Mouse (Mus musculus): ENCODE results near the gene Phf14. TPM values are rescaled to one million over a fixed set of nuclear protein-coding genes. Genes with fewer than 3 reads are reported as not detected.

Phf14 gene
- total and polyA plus RNA-seq, 3 experiments, result 22.9 to 99.4 (median 81.4) TPM

DNA sequence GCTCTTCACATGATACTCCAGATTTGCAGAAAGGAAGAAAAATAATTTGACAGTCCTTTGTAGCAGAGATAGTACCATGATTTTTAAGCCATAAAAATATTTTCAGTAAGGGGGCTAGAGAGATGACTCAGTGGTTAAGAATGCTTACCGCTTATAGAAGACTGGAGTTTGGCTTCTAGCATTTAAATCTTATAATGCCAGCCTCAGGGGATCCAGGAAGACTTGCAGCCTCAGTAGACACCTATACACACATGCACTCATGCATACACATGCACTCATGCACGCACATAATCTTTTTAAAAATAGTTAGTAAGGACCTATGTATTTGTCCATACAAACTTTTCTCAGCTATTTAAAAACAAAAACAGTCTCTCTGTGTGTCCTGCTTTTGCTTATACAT lies 174.5 kb downstream of the Phf14 start:
- Histone ChIP-seq H3K4me3 (ENCODE audit: low read depth, low read length) (no peak overlapping the region), H3K36me3 (replicated peaks) (peaks cover 20% of the 10 kb centered on the region), H3K9me3 (replicated peaks) (no peaks in the 10 kb centered on the region), H3K4me1 (ENCODE audit: insufficient read depth, low read depth, low read length) (peaks cover 3% of the 10 kb centered on the region; the same call in 1 of the 2 replicates), H3K27me3 (ENCODE audit: insufficient read depth, low read length) (no peaks in the 10 kb centered on the region)
- ATAC-seq (ENCODE audit: extremely low read depth, insufficient number of reproducible peaks, low FRiP score, poor library complexity, severe bottlenecking), result no peak
- DNase-seq (ENCODE audit: low spot score), result no peak
- TF ChIP-seq GATA1 (IDR thresholded peaks at IDR 0.05; ENCODE audit: borderline replicate concordance, low read length), result no peak
- no peak for TF ChIP-seq TAL1 (conservative IDR thresholded peaks at IDR 0.05; ENCODE audit: low read depth, low read length)
- TF ChIP-seq CTCF (IDR thresholded peaks at IDR 0.05; ENCODE audit: low read depth, low read length), result no peak
- TF ChIP-seq POLR2AphosphoS5 (IDR thresholded peaks at IDR 0.05; ENCODE audit: insufficient replicate concordance, low read depth, low read length), result no peak
- TF ChIP-seq GATA2 (IDR thresholded peaks at IDR 0.05; ENCODE audit: borderline replicate concordance, low read depth, low read length), result no peak

- no peak for ATAC-seq (ENCODE audit: extremely low read depth, insufficient number of reproducible peaks, low FRiP score, poor library complexity, severe bottlenecking)
These were observed 175.1 kb downstream of the Phf14 start for GRCm38 (mm10) chr6:12082531-12083216.

GRCm38 (mm10) chr6:12084721-12085120 lies 177.1 kb downstream of the Phf14 start:
- Histone ChIP-seq H3K9me3 (replicated peaks) (no peaks in the 10 kb centered on the region), H3K4me1 (ENCODE audit: insufficient read depth, low read depth, low read length) (no peaks in the 10 kb centered on the region)
- no peak for DNase-seq (ENCODE audit: low spot score)

More at GRCm38 (mm10) chr6:12082531-12083216, 175.1 kb downstream of the Phf14 start:
- DNase-seq (ENCODE audit: low spot score), result no peak
- Histone ChIP-seq H3K4me3 (ENCODE audit: low read depth, low read length) (no peak overlapping the region), H3K4me1 (ENCODE audit: insufficient read depth, low read depth, low read length) (peaks cover 3% of the 10 kb centered on the region; the same call in 1 of the 2 replicates), H3K9me3 (replicated peaks) (no peaks in the 10 kb centered on the region), H3K36me3 (replicated peaks) (peaks cover 17% of the 10 kb centered on the region), H3K27me3 (ENCODE audit: insufficient read depth, low read length) (no peaks in the 10 kb centered on the region)
- TF ChIP-seq POLR2AphosphoS5 (IDR thresholded peaks at IDR 0.05; ENCODE audit: insufficient replicate concordance, low read depth, low read length), result no peak
- no peak for TF ChIP-seq GATA1 (IDR thresholded peaks at IDR 0.05; ENCODE audit: borderline replicate concordance, low read length)
- no peak for TF ChIP-seq CTCF (IDR thresholded peaks at IDR 0.05; ENCODE audit: low read depth, low read length)
- no peak for TF ChIP-seq TAL1 (conservative IDR thresholded peaks at IDR 0.05; ENCODE audit: low read depth, low read length)
- TF ChIP-seq GATA2 (IDR thresholded peaks at IDR 0.05; ENCODE audit: borderline replicate concordance, low read depth, low read length), result no peak

DNA sequence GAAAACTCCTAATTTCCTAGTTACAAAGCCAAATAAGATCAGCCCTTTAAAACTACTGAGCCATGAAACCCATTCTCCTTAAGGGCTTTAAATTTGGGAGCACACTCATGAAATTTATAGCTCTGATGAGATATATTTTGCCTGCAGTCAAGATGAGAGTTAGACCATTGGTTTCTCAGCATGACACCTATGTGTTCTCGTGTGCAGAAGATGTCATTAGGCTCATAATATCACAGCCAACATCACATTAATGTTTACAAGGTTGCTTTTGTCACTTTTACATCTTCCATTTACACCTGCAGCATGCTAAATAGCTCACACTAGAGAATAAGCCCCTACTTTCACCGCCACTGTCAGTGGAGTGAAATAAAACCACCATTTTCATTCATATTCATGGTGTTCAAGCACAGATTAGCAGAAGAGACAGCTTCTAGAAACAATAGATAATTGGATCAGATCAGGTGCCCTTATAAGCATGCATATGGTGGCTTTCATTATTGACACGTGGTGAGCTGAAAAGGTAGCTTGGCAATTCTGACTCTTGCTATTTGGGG lies 181.9 kb downstream of the Phf14 start:
- ATAC-seq (ENCODE audit: extremely low read depth, insufficient number of reproducible peaks, low FRiP score, poor library complexity, severe bottlenecking) (no peak), DNase-seq (ENCODE audit: low spot score) (no peak)
- Histone ChIP-seq H3K27me3 (ENCODE audit: insufficient read depth, low read length) (no peaks in the 10 kb centered on the region), H3K9me3 (replicated peaks) (0 out of 2 replicates have a peak, but pooled peaks cover 3% of the 10 kb centered on the region), H3K36me3 (replicated peaks) (no peaks in the 10 kb centered on the region), H3K4me1 (ENCODE audit: insufficient read depth, low read depth, low read length) (no peaks in the 10 kb centered on the region), H3K4me3 (ENCODE audit: low read depth, low read length) (no peak overlapping the region)
- no peak for TF ChIP-seq TAL1 (conservative IDR thresholded peaks at IDR 0.05; ENCODE audit: low read depth, low read length)
- TF ChIP-seq GATA1 (IDR thresholded peaks at IDR 0.05; ENCODE audit: borderline replicate concordance, low read length), result no peak
- no peak for TF ChIP-seq CTCF (IDR thresholded peaks at IDR 0.05; ENCODE audit: low read depth, low read length)
- TF ChIP-seq POLR2AphosphoS5 (IDR thresholded peaks at IDR 0.05; ENCODE audit: insufficient replicate concordance, low read depth, low read length), result no peak
- TF ChIP-seq GATA2 (IDR thresholded peaks at IDR 0.05; ENCODE audit: borderline replicate concordance, low read depth, low read length), result no peak

More at GRCm38 (mm10) chr6:12084721-12085120, 177.1 kb downstream of the Phf14 start:
- no peak for ATAC-seq (ENCODE audit: extremely low read depth, insufficient number of reproducible peaks, low FRiP score, poor library complexity, severe bottlenecking)
- Histone ChIP-seq H3K36me3 (replicated peaks) (peaks cover 15% of the 10 kb centered on the region), H3K4me3 (ENCODE audit: low read depth, low read length) (no peak overlapping the region), H3K27me3 (ENCODE audit: insufficient read depth, low read length) (no peaks in the 10 kb centered on the region)
- TF ChIP-seq POLR2AphosphoS5 (IDR thresholded peaks at IDR 0.05; ENCODE audit: insufficient replicate concordance, low read depth, low read length) (no peak), GATA2 (IDR thresholded peaks at IDR 0.05; ENCODE audit: borderline replicate concordance, low read depth, low read length) (no peak), CTCF (IDR thresholded peaks at IDR 0.05; ENCODE audit: low read depth, low read length) (no peak), TAL1 (conservative IDR thresholded peaks at IDR 0.05; ENCODE audit: low read depth, low read length) (no peak), GATA1 (IDR thresholded peaks at IDR 0.05; ENCODE audit: borderline replicate concordance, low read length) (no peak)

DNA sequence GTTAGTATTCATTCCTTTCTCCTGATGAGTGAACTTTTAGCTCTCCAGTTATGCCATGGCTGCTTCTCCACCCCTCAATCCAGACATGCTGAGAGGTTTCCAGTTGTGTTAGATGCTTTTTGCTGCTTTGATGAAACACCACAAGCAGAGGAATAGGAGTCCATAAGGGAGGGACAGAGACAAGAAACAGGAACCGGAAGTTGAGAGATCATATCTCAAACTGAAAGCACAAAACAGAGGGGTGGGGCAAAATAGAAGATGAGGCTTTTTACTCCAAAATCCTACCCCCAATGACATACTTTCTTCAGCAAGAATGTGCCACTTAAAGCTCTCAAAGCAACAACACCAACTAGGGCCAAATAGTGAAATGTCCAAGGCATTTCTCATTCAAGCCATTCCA lies 188.1 kb downstream of the Phf14 start:
- H3K27me3 ChIP-seq (ENCODE audit: insufficient read depth, low read length), result peaks cover 2% of the 10 kb centered on the region; the same call in 1 of the 2 replicates
- no peak for DNase-seq (ENCODE audit: low spot score)
- H3K4me3 ChIP-seq (ENCODE audit: low read depth, low read length), result no peak overlapping the region
- H3K36me3 ChIP-seq (replicated peaks), result no peaks in the 10 kb centered on the region
- ATAC-seq (ENCODE audit: extremely low read depth, insufficient number of reproducible peaks, low FRiP score, poor library complexity, severe bottlenecking), result no peak
- 0 out of 2 replicates have a peak, but pooled peaks cover 3% of the 10 kb centered on the region for H3K9me3 ChIP-seq (replicated peaks)
- TF ChIP-seq GATA2 (IDR thresholded peaks at IDR 0.05; ENCODE audit: borderline replicate concordance, low read depth, low read length), result no peak
- H3K4me1 ChIP-seq (ENCODE audit: insufficient read depth, low read depth, low read length), result peaks cover 7% of the 10 kb centered on the region

GRCm38 (mm10) chr6:12097125-12097524 lies 189.5 kb downstream of the Phf14 start:
- ATAC-seq (ENCODE audit: extremely low read depth, insufficient number of reproducible peaks, low FRiP score, poor library complexity, severe bottlenecking) (no peak), DNase-seq (ENCODE audit: low spot score) (no peak)
- peaks cover 2% of the 10 kb centered on the region; the same call in 1 of the 2 replicates for H3K27me3 ChIP-seq (ENCODE audit: insufficient read depth, low read length)

More at GRCm38 (mm10) chr6:12097125-12097524, 189.5 kb downstream of the Phf14 start:
- TF ChIP-seq CTCF (IDR thresholded peaks at IDR 0.05; ENCODE audit: low read depth, low read length) (no peak), GATA1 (IDR thresholded peaks at IDR 0.05; ENCODE audit: borderline replicate concordance, low read length) (no peak), TAL1 (conservative IDR thresholded peaks at IDR 0.05; ENCODE audit: low read depth, low read length) (no peak), POLR2AphosphoS5 (IDR thresholded peaks at IDR 0.05; ENCODE audit: insufficient replicate concordance, low read depth, low read length) (no peak), GATA2 (IDR thresholded peaks at IDR 0.05; ENCODE audit: borderline replicate concordance, low read depth, low read length) (no peak)
- Histone ChIP-seq H3K36me3 (replicated peaks) (no peaks in the 10 kb centered on the region), H3K9me3 (replicated peaks) (no peaks in the 10 kb centered on the region), H3K4me1 (ENCODE audit: insufficient read depth, low read depth, low read length) (peaks cover 7% of the 10 kb centered on the region), H3K4me3 (ENCODE audit: low read depth, low read length) (no peak overlapping the region)

All from G1E (cell line).